In the genomic region with DNA sequence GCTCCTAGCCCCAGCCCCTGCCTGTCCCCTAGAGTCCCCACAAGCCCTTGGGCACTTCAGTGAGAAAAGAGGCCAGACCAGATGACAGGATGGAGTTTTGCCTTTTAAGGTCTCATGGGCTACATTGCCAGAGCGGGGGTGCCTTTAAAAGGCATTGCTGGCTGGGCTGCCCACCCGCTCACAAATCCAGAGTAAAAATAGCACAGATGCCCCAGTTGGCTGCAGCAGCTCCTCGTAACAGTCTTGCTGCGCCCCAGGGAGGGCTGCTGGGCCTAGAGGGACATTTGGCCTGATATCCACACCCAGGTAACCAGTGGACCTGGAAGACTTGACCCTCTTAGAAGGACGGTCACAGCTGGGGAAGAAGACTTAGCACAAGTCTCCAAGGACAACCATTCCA, we compare ENCODE assay signal across 13 mouse cellular contexts. TPM values are rescaled to one million over a fixed set of nuclear protein-coding genes. Genes with fewer than 3 reads are reported as not detected.
DNase-seq lines count a peak whose midpoint lies in the region; ATAC-seq lines count a peak whose summit lies in the region.
"Had no signal": no experiment of that assay in that cellular context is flagged by ENCODE, and none has a peak within 500 bp of the region (broad histone marks: within the 10 kb centered on the region; RNA-seq: fewer than 3 reads in every experiment).

No protein-coding gene starts in this region.

- H3K9me3 ChIP-seq in intestine, embryonic 16.5 days (ENCODE audit: control insufficient read depth, low read length): no peaks in the 10 kb centered on the region
- H3K9me3 ChIP-seq in intestine, embryonic 15.5 days: no peaks in the 10 kb centered on the region
- H3K9me3 ChIP-seq: embryonic facial prominence, embryonic 10.5 days; liver, embryonic 13.5 days had no signal

- H3K9ac ChIP-seq in intestine, embryonic 16.5 days (ENCODE audit: low read depth, low read length): peak overlapping the region; percentile 16; the same call in 1 of the 2 replicates
- H3K9ac ChIP-seq in intestine, embryonic 15.5 days: no peak overlapping the region
- H3K9ac ChIP-seq: liver, embryonic 13.5 days had no signal

- H3K4me3 ChIP-seq in intestine, embryonic 16.5 days (ENCODE audit: low read length): no peak overlapping the region
- no peak overlapping the region for H3K4me3 ChIP-seq in intestine, embryonic 15.5 days (replicated peaks)
- H3K4me3 ChIP-seq: embryonic facial prominence, embryonic 10.5 days; liver, embryonic 13.5 days had no signal

- H3K27ac ChIP-seq in intestine, embryonic 16.5 days (ENCODE audit: low read length): peak overlapping the region; percentile 43
- no peak overlapping the region for H3K27ac ChIP-seq in intestine, embryonic 15.5 days
- H3K27ac ChIP-seq: embryonic facial prominence, embryonic 10.5 days; liver, embryonic 13.5 days had no signal

- 83% methylated on average over 5 of the region's 5 CpGs for WGBS in intestine, embryonic 16.5 days
- 89% methylated on average over 5 of the region's 5 CpGs for WGBS in intestine, embryonic 15.5 days

- H3K4me1 ChIP-seq in intestine, embryonic 16.5 days (ENCODE audit: control insufficient read depth, insufficient read depth, low read length): no peaks in the 10 kb centered on the region
- no peaks in the 10 kb centered on the region for H3K4me1 ChIP-seq in intestine, embryonic 15.5 days (replicated peaks)

- ATAC-seq in intestine, embryonic 16.5 days: no peak
- no peak for ATAC-seq in intestine, embryonic 15.5 days

- H3K36me3 ChIP-seq in intestine, embryonic 16.5 days (ENCODE audit: control insufficient read depth, insufficient read depth, low read length): peaks cover 19% of the 10 kb centered on the region; the same call in 1 of the 2 replicates
- H3K36me3 ChIP-seq in intestine, embryonic 15.5 days: peaks cover 11% of the 10 kb centered on the region

- H3K4me2 ChIP-seq in intestine, embryonic 16.5 days (ENCODE audit: low read depth, low read length): no peak overlapping the region
- no peak overlapping the region for H3K4me2 ChIP-seq in intestine, embryonic 15.5 days (replicated peaks)
- H3K4me2 ChIP-seq: liver, embryonic 13.5 days had no signal

- peak; percentile 45 to 73 for DNase-seq in frontal cortex, postnatal 36 days (ENCODE audit: low spot score in 2 of 2)
- no peak for DNase-seq in frontal cortex, postnatal 25 days (ENCODE audit: low spot score in 2 of 2)
- peak; percentile 47 for DNase-seq in right cerebral cortex, postnatal 25 days
- DNase-seq in right cerebral cortex, postnatal 4 days: no peak
- DNase-seq in c-Kit-positive CD71-positive TER-119-positive erythroid progenitor cells, embryonic 14.5 days (ENCODE audit: low spot score): no peak
- DNase-seq in thymus, postnatal 36 days: no peak
- DNase-seq: adrenal gland, adult 2 months; cerebellum, postnatal 10 days; liver, embryonic 13.5 days; thymus, adult 18-20 months had no signal

- no peaks in the 10 kb centered on the region for H3K27me3 ChIP-seq in intestine, embryonic 16.5 days (replicated peaks; ENCODE audit: control insufficient read depth, insufficient read depth, low read length)
- no peaks in the 10 kb centered on the region for H3K27me3 ChIP-seq in intestine, embryonic 15.5 days (replicated peaks)

RNA-seq across cellular contexts. Expression of a gene that starts 14.5 kb away (rescaled TPM):
- 12.9 and 16.4 TPM in 2 replicates for polyA plus RNA-seq in intestine, embryonic 16.5 days (2015; fragmentation: Nextera tagmentation; extraction: Ambion mirVana)
- 14.8 and 15.0 TPM in 2 replicates for polyA plus RNA-seq in intestine, embryonic 15.5 days (2015; fragmentation: Nextera tagmentation; extraction: Ambion mirVana)

RNA-seq across cellular contexts. Expression of a gene that starts 22.9 kb away (rescaled TPM):
- polyA plus RNA-seq in intestine, embryonic 16.5 days (2015; fragmentation: Nextera tagmentation; extraction: Ambion mirVana): 21.2 and 21.5 TPM in 2 replicates
- polyA plus RNA-seq in intestine, embryonic 15.5 days (2015; fragmentation: Nextera tagmentation; extraction: Ambion mirVana): 18.7 and 20.8 TPM in 2 replicates

RNA-seq across cellular contexts. Expression of a gene that starts 33.3 kb away (rescaled TPM):
- polyA plus RNA-seq in intestine, embryonic 16.5 days (2015; fragmentation: Nextera tagmentation; extraction: Ambion mirVana): 2.9 and 3.3 TPM in 2 replicates
- 3.2 and 4.2 TPM in 2 replicates for polyA plus RNA-seq in intestine, embryonic 15.5 days (2015; fragmentation: Nextera tagmentation; extraction: Ambion mirVana)

RNA-seq across cellular contexts. Expression of a gene that starts 39.1 kb away (rescaled TPM):
- polyA plus RNA-seq in intestine, embryonic 16.5 days (2015; fragmentation: Nextera tagmentation; extraction: Ambion mirVana): 1.6 and 1.7 TPM in 2 replicates
- polyA plus RNA-seq in intestine, embryonic 15.5 days (2015; fragmentation: Nextera tagmentation; extraction: Ambion mirVana): 0.95 and 1.2 TPM in 2 replicates

RNA-seq across cellular contexts. Expression of a gene that starts 52.7 kb away (rescaled TPM):
- 130 and 137 TPM in 2 replicates for polyA plus RNA-seq in intestine, embryonic 16.5 days (2015; fragmentation: Nextera tagmentation; extraction: Ambion mirVana)
- polyA plus RNA-seq in intestine, embryonic 15.5 days (2015; fragmentation: Nextera tagmentation; extraction: Ambion mirVana): 121 and 132 TPM in 2 replicates

Comparison
In these comparisons a context has a peak if more than half of its experiments do, and no peak if none do; other contexts are left out.
1. DNase-seq: peak in frontal cortex, postnatal 36 days (2 of 2) and right cerebral cortex, postnatal 25 days (single experiment); none in frontal cortex, postnatal 25 days (0 of 2), right cerebral cortex, postnatal 4 days (single experiment), c-Kit-positive CD71-positive TER-119-positive erythroid progenitor cells, embryonic 14.5 days (single experiment) and thymus, postnatal 36 days (0 of 2).